Mouse (Mus musculus) brain, embryonic 14.5 days (tissue): ENCODE measurements around the gene Icosl.

Experiments
- CTCF ChIP-seq: fragments of 200-500 bp; IDR thresholded peaks from 2 replicates; pipeline ENCODE4 v1.5.1; 2012; ENCODE audit warnings: inconsistent platforms, mild to moderate bottlenecking, moderate library complexity, borderline replicate concordance; ENCODE audit not compliant: insufficient read depth, insufficient read length; ENCODE audit errors: extremely low read depth
- POLR2A ChIP-seq: fragments of 200-500 bp; IDR thresholded peaks from 2 replicates; pipeline ENCODE4 v1.6.1; 2012; ENCODE audit warnings: mild to moderate bottlenecking, inconsistent platforms, borderline replicate concordance; ENCODE audit not compliant: poor library complexity, insufficient read depth, insufficient read length, severe bottlenecking; ENCODE audit errors: extremely low read depth

DNA sequence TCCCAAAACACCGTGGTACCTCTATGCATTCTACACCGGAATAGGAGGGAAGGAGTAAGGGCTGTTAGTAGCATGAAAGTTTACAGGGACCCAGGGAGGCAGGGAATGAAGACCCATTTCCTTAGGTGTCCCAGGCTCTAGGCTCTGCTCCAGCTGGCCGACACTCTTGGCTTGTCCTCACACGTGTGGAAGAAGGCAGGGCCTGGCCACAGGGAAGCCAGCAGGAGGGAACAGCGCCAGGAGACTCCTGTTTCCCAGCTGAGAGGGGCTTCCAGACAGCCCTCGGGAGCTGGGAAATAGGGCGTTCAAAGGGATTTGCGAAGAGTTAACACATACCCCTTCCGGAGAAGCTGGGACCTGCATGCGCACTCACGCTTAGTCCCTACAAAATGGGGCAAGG, 60.3 kb downstream of the Icosl start:
- TF ChIP-seq POLR2A (no peak), CTCF (no peak)
